18 mouse cellular contexts compared by ENCODE assay signal in genomic region chr9:80460420-80460819, GRCm38 (mm10). TPM values are rescaled to one million over a fixed set of nuclear protein-coding genes. Genes with fewer than 3 reads are reported as not detected.
"Had no signal": no experiment of that assay in that cellular context is flagged by ENCODE, and none has a peak within 500 bp of the region (broad histone marks: within the 10 kb centered on the region; RNA-seq: fewer than 3 reads in every experiment).

No protein-coding gene starts in this region.

- H3K27ac ChIP-seq: liver, embryonic 12.5 days; liver, embryonic 14.5 days; midbrain, embryonic 10.5 days; midbrain, embryonic 12.5 days; neural tube, embryonic 12.5 days; stomach, embryonic 15.5 days; stomach, postnatal 0 days had no signal

- H3K36me3 ChIP-seq: liver, embryonic 12.5 days; midbrain, embryonic 10.5 days; midbrain, embryonic 12.5 days; neural tube, embryonic 12.5 days; stomach, embryonic 15.5 days had no signal

- H3K4me3 ChIP-seq: liver, embryonic 12.5 days; midbrain, embryonic 10.5 days; midbrain, embryonic 12.5 days; neural tube, embryonic 12.5 days; stomach, embryonic 15.5 days had no signal

- DNase-seq: lung, adult 18-20 months; lung, embryonic 14.5 days; lung, postnatal 10 days; lung, postnatal 4 days; midbrain, embryonic 14.5 days; right cerebral cortex, postnatal 14 days had no signal

- H3K27me3 ChIP-seq: liver, embryonic 12.5 days; midbrain, embryonic 12.5 days; neural tube, embryonic 12.5 days; stomach, embryonic 15.5 days had no signal

- H3K4me1 ChIP-seq: liver, embryonic 12.5 days; midbrain, embryonic 10.5 days; midbrain, embryonic 12.5 days; neural tube, embryonic 12.5 days; stomach, embryonic 15.5 days had no signal

- H3K4me2 ChIP-seq: liver, embryonic 12.5 days; lung, embryonic 14.5 days; midbrain, embryonic 12.5 days; neural tube, embryonic 12.5 days; stomach, embryonic 15.5 days had no signal

RNA-seq across cellular contexts. Expression of gene Impg1, which starts 4.9 kb away (rescaled TPM):
- total RNA-seq: megakaryocyte-erythroid progenitor cell, adult 5-6 weeks had no signal
- polyA plus RNA-seq: liver, embryonic 12.5 days; liver, embryonic 14.5 days; liver, embryonic 16.5 days; midbrain, embryonic 10.5 days; midbrain, embryonic 12.5 days; midbrain, embryonic 14.5 days; midbrain, embryonic 16.5 days; neural tube, embryonic 12.5 days; neural tube, embryonic 14.5 days; spleen, adult 2 months had no signal
